Mouse (Mus musculus) heart, postnatal 0 days (tissue): Measurements from ENCODE around the gene Map2k5.

Experiments
- CTCF ChIP-seq: IDR thresholded peaks from 2 replicates; pipeline ENCODE4 v1.5.1; 2016; ENCODE audit warnings: antibody characterized with exemption, control low read depth, low read depth
- EP300 ChIP-seq: IDR thresholded peaks from 2 replicates; pipeline ENCODE4 v1.6.1; 2016; ENCODE audit warnings: antibody characterized with exemption, low read depth

GRCm38 (mm10) chr9:63196114-63196682 lies 181.5 kb downstream of the Map2k5 start:
- TF ChIP-seq CTCF (no peak), EP300 (no peak)
